Mouse (Mus musculus): ENCODE results near the gene Lrrc75a.
A peak's percentile ranks its signal among the peaks of the same experiment; 100 is the strongest.

Lrrc75a gene

DNA sequence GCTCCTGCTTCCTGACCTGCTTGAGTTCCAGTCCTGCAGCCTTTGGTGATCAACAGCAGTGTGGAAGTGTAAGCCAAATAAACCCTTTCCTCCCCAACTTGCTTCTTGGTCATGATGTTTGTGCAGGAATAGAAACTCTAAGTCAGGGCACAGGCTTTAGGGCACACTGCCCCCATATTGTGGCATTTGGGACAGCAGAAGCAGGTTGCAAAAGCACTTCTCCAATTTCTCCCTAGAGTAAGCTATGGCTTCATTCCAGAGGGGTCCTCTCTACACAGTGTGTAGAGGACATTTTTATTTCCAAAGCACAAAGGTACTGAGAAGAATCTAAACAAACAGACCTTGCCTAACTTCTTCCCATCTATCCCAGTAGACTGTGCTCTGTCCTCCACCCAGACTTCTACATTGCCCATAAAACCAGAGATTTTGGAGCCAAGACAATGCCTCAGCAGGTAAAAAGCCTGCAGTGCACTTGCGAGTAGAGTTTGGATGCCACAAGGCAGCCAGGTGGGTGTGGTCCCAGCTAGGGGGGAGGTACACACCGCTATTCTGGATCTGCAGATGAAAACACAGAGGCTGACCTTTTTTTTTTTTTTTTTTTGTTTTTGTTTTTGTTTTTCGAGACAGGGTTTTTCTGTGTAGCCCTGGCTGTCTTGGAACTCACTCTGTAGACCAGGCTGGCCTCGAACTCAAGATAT is 26.6 kb downstream of the Lrrc75a start:
- ATAC-seq (ENCODE audit: low TSS enrichment): no peak

DNA sequence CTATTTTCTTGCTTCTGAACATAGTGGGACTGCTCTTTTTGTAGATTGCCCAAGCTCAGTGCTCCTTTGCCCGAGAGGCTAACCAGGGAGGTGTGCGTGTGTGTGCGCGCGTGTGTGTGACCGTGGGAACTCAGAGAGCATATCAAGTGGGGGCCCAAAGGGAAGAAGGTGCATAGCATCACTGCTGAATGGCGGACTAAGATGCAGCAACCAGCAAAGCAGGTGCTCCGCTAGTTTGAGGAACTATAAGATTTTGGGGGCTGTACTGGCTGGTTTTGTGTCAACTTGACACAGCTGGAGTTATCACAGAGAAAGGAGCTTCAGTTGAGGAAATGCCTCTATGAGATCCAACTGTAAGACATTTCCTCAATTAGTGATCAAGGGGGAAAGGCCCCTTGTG is 27.2 kb downstream of the Lrrc75a start:
- ATAC-seq (ENCODE audit: low TSS enrichment): no peak

DNA sequence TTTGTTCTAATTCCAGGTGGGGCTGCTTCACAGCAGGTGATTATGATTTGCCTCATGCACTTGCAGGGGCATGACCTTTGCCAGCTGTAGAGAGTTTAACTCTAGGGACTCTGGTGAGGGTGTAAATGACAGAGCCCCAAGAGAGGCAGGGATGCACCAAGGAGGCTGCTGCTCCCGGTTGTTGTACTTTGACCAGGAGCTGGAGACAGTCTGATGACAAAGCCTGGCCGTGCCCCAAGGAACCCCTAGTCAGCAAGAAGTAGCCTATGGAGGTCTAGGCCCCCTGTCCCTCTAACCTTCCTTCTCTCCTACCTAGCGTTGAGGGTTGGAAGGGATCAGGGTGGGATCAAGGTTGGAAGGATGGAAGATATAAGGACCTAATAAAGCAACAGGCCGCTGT is 32.9 kb downstream of the Lrrc75a start:
- ATAC-seq (ENCODE audit: low TSS enrichment): no peak

DNA sequence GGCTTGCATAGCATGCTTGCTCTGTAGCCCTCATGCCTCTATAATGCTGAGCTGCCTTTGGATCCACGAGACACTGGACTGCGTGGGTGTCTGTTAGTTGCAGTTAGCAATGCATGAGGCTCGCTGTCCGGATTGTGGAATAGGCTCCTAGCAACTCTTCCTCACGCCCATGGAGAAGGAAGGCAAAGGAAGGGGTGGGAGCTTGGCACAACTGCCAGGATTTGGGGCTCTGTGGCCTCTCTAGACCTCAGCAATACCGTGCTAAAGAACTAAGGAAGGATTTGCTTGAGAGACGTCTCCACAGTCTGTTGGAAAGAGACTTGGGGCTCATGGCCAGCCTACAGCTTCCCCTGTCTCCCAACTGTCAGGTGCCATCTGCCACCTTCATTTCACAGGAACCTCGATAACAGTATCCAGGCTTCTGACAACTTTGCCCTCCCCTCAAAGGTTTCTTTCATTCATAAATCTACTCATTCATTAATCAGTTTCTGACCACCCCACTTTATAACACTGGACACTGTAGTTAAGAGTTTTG is 33.4 kb downstream of the Lrrc75a start:
- peak; percentile 31; the same call in 1 of the 2 replicates for ATAC-seq (ENCODE audit: low TSS enrichment)

DNA sequence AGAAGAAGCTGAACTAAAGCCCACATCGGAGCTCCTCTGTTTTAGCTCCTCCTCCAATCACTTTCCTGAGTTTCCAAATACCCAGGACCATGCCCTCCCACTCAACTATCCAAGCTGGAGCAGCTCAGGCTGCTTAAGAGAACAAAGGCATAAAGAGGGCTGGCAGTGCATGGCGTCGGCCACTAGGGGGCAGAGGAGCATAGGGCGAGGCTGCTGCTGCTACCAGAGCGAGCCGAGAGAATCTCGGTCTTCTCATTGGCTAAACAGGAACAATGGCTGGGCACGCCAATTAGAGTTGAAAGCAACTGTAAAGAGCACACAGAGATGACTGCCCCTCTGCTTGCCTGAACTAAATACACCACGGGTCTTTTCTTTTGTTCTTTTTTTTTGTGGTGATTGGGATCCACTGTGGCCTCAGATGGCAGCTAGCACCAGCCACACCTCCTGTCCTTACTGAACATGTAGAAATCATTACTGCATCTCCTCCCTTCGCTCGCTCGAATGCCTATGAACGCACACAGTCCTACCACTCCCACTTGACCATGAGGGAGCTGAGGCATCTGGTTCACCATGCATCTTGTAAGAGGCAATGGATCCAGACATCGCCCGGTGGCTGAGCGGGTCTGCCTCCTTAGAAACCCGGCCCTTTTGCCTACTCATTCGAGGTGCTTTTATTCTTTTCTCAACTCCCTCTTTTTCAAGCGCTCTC is 34.5 kb downstream of the Lrrc75a start:
- ATAC-seq (ENCODE audit: low TSS enrichment): peak; percentile 86

DNA sequence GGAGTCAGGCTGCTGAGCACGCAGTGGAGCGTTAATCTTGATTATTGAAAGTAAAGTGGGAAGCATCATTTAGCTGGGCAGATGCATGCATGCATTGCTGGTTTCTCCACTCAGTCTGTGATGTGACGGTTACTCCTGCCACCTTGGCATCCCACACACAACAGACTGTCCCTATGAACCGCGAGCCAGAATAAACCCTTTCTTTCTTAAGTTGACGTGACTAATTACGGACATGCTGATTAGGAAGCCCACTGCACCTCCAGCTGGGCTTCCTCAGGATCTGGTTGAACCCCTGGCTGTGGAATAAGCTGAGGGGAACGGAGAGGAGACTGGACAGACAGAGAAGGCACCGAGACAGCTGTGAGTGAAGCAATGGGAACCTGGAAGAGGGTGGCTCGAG is 35.7 kb downstream of the Lrrc75a start:
- no peak for ATAC-seq (ENCODE audit: low TSS enrichment)

DNA sequence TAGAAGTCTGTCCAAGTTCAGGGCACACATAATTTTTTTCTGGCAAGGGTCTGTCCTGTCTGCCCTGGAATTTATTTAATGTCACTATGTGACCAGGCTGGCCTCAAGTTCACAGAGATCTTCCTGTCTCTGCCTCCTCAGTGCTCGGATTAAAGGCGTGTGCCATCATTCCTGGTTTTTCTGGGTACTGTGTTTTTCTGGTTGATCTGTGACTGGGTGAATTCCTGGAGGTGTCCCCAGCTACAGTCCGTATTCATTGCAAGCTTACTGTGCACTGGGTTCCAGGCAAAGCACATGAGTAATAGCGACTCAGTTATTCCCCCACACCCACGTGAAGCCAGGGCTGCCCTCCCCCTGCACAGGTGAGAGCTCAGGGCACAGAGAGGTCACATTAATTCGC is 38.0 kb downstream of the Lrrc75a start:
- no peak for ATAC-seq (ENCODE audit: low TSS enrichment)

DNA sequence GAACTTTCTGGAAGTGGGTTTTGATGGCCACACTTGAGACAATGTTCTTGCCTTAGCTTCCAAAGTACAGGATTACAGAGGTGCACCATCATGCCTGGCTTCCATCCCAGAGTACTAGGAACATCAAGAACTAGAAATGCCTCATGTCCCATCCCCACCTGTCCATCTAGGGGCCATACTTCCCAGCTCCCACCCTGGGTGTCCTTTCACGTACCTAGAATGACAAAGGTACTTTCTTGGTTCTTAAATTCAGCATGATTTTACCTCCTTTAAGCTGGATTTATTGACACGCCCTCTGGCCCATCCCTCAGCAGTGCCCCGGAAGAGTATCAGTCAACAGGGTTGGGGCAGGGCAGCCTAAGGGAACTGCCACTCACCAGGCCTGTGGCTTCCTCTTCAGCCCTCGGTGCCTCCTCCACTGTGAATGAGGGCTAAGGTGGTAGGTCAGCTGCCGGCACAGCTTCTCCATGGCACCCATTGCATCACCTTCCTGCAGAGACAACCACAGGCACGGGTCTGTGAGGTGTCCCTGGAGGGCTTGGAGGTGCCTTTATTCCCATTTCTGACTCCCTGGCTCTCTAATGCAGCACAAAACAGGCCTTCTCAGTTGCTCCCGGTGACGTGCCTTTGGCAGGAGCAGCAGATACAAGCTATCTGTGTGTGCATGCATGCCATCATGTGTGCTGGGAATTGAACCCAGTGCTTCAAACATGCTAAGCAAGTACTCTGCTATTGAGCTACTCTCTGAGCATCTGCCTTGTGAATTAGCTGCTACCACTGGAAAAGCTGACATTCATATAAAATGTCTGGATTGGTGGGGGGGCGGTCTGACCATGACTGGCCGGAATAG is 39.3 kb downstream of the Lrrc75a start:
- ATAC-seq (ENCODE audit: low TSS enrichment): no peak

DNA sequence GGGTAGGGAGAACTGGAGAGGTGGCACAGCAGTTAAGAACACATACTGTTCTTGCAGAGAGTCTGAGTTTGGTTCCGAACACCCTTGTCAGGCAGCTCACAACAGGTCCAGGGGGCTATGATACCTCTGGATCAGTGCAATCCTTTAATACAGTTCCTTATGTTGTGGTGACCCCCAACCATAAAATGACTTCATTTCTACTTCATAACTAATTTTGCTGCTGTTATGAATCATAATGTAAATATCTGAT is 40.4 kb downstream of the Lrrc75a start:
- ATAC-seq (ENCODE audit: low TSS enrichment): no peak

DNA sequence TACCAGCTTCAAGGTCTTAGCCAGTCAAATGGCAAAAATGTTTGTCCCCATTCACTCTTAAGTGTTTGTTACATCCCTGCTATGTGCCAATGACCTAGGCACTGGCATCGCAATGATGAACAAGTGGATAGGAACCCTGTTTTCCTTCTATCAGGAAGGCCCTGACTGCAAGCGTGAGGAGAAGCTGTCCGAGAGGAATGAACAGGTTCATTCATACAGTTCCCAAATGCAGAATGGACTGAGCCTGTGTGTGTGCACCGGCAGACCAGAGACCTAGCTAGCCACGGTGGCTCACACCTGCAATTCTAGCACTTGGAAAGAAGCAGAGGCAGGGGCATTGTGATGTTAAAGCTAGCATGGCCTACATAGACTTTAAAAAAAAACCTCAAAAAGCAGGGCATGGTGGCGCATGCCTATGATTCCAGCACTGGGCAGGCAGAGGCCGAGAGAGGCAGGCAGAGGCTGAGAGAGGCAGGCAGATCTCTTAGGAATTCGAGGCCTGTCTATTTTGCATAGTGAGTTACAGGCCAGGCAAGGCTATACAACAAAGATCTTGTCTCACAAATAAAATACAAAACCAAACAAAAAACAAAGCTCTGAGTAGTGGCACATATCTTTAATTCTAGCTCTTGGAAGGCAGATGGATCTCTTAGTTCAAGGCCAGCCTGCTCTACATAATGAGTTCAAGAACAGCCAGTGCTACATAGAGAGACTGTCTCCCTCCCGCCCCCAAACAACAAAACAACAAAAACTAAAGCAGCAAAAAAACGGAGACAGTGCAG is 41.0 kb downstream of the Lrrc75a start:
- no peak for ATAC-seq (ENCODE audit: low TSS enrichment)

DNA sequence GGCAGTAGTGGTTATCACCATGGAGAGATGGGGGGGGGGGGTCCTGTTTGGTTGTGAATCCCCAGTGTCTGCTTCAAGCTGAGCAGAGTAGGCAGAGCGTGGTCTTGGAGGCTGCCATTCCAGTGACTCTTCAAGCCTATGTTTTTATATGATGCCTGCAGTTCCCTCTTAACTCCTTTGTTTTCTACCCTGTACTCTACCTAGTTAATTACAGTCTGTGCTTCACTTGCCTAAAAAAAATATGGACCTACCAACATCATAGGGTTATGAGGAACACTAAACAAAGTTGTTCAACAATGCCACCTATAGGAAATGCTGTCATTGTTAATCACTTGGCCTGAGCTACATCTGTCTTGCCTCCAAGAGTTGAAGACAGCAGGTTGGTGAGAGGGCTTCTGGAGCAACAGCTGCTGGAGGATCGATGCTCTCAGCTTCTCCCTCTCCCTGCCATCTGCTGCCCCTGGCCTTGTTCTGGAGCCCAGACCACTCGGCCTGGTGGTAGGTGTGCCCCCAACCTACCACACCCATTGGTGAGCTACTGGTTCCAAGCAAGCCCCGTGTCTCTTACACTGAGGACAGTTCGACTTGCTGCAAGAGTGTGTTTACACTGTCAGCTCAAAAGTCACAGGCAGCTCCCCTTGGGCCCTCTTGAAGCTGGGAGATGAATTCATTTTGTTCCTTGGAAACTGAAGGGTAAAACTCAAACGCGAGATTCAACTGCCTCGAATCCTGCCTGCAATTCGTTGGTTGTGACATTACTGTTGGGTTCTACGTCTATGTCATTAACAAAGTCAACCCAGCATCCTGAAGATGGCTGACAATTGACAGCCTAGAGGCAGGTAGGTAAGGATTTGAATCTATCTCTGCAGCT is 41.8 kb downstream of the Lrrc75a start:
- no peak for ATAC-seq (ENCODE audit: low TSS enrichment)

DNA sequence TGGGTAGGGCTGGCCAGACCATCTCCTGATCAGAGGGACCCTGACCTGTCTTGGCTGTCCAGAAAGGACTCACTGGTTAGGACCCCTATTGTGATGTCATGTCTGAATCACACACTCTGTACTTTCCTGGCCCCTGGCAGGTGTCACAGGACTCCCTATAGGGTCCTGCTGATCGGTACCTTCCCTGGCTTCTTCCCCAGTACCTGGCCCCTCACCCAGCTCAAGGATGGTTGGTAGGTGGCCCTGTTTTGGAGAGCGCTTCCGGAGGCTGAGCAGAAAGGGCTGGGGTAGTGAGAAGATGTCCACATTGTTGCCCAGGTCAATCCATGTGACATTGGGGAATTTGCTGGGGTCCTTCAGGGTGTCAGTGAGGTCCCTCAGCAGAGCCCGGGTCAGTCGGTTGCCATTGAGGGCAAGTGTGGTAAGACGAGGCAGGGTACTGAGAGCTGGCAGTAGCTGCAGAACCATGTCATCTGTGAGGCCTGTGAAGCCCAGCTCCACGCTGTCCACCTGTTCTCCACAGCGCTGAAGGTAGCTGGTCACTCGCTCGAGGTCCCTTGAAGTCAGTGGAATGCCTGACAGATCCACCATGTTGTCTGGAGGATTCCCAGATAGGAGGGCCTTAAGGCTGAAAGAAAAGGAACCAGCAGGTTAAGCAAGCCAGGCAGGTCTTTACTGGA is 42.6 kb downstream of the Lrrc75a start:
- ATAC-seq (ENCODE audit: low TSS enrichment): no peak

DNA sequence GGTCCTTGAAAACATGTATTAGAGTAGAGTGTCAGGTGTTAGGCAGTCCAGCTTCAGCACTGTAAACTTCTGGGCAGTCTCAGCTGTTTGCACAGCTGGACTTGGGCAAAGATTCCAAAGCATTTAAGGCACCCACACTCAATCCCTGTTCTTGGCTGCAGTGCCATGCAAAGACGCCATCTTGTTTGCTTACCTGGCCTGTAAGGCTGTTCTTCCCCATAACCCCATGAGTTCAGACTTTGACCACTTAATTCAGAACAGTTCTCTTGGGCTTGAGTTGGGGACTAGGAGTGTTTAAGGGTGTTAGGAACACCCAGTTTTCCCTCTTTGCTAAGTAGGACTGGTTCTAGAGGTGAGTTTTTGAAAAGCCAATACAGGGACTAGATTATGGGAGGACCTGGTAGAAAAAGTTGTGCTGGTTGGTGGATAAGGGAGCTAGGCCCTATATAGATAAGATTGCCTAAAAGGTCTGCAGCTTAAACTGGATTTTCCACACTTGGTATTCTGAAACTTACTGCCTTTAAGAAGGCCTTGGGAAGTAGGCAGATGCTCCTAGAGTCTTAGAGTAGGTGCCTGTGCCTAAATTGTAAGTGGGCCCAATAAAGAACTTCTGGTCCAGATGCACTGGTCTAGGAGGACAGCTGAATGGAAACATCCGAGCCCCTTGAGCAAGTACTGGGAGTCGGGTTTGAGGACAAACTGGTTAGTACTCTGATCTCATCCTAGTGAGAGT is 43.3 kb downstream of the Lrrc75a start:
- ATAC-seq (ENCODE audit: low TSS enrichment): no peak

DNA sequence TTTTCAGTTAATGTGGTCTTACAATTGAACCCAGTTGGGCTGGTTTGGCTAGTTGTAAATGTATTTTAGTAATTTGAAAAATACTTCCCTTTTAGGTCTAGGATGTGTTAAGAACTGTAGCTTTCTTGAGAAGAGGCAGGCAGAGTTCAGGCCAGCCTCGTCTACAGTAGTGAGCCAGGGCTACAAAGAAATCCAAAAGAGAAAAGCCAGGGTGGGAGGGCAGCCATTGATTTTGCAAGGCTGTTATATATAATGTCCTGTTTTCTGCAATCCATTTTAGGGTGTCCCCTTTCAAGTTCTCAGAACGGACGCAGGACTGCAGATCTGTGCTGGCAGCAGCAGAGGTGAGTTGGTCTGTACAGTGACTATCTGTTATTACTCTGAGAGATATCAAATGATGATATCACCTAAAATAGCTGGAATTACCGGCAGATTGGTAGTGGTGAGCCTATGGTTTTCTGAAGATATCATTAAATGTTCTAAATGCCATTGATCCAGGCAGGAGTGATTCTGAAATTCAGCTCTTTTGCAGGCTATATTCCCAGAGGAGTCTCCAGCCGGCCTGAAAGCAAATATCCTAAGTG is 44.1 kb downstream of the Lrrc75a start:
- ATAC-seq (ENCODE audit: low TSS enrichment): no peak

DNA sequence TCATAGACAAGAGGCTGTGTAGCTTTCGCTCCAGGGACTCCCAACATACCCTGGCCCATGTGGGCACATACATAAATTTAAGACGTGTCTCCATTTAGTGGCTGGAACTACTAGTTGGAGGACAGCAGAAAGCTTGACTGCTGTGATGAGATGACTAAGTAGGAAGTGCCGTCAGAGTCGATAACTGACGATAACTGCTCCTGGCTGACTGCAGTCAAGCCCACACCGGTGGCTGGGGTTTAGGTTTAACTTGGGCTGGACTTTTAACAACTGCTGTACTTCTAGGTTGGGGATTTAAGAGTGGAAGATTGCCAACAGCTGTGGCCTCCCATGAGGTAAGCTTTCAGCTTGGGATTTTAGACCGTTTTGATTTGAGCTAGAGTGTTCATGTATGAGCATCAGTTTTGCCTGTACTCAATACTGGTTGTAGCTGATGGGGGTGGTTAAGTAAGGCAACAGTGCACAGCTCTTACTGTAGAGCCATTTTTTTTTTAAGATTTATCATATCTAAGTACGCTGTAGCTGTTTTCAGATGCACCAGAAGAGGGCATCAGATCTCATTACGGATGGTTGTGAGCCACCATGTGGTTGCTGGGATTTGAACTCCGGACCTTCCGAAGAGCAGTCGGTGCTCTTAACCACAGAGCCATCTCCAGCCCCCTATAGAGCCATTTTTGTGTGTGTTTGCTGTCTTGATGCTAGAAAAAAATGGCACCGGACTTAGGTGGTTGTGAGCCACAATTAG is 44.8 kb downstream of the Lrrc75a start:
- ATAC-seq (ENCODE audit: low TSS enrichment): peak; percentile 1; the same call in 1 of the 2 replicates

DNA sequence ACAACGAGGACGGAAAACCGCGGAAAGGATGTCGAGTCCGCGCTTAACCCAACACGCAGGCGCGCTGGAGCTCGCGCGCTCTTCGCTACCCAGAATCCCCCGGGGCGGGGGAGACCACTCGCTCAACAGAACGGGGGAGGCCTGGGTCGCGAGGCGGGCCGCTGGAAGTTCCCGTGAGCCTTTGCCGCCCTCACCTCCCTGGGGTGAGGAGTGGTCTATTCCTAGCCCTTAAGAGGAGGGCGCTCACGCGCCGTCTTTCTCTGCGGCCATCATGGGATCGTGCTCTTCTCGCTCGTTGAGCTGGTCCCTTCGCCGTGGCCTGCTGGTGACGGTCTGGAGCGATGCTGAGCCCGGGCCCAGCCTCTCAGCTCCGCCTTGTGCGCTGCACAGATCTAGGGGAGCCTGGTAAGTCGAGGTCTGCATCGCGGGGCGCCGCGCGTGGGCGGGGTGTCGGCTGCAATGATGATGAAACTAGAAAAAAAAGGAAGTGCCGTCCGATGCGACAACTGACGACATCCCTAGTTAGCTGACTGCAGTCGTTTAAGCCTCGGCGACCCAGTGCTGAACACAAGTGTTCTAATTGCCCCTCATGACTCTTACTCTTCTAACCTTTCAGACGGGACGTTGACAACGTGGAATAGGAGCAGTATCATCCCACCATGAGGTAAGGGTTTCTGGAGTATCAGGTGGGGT is 45.6 kb downstream of the Lrrc75a start:
- peak; percentile 86 for ATAC-seq (ENCODE audit: low TSS enrichment)

DNA sequence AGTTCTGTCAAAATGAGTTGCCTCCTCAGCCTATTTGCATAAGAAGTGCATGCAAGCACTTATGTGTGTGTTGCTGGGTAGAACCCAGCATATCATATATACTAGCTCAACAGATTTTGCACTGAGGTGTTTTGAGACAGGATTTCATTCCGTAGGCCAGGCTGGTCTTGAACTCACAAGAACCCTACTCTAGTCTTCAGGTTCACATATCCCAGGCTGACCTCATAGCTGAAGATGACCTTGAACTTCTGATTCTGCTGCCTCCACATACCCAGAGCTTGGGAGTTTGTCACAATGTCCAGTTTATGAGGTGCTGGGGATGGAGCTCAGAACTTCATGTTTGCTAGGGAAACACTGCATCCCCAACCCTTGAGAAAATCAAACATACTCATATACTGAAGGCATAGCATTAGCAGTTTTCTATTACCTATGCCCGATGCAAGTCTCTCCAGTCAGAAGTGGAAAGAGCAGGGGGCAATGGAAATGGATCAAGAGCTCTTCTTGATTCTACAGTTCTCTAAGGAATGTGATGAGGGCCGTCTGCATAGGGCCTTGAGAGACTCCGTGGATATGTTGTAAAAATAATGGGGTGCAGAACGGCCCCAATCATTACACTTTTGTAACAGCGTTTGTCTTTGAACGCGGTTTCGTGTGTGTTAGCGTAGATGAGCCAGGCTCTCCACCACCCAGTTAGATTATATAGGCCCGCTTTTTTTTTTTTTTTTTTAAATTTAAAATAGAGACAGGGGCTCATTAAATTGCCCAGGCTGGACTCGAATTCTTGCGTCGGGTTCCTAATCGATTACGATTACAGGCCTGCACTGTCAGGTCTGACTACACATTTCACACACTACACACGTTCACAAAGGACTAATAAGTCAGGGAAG is 46.3 kb downstream of the Lrrc75a start:
- no peak for ATAC-seq (ENCODE audit: low TSS enrichment)

All from frontal cortex, adult (tissue).